Mouse (Mus musculus): ENCODE data around the gene Ppt2. TPM values are rescaled to one million over a fixed set of nuclear protein-coding genes. Genes with fewer than 3 reads are reported as not detected.
A peak's percentile ranks its signal among the peaks of the same experiment; 100 is the strongest.

Gene Ppt2
- total RNA-seq, 2 experiments from 2014 or later = 40.5 to 42.2 TPM

GRCm38 (mm10) chr17:34586796-34587422 is 41.4 kb downstream of the Ppt2 start:
- peak; percentile 92 for DNase-seq
- intact Hi-C loops (cut with DNase I) = loop anchor here (2.0 kb wide), 1 partner anchor 656 kb away; no protein-coding TSS in a partner anchor

GRCm38 (mm10) chr17:34585877-34586771 is 42.2 kb downstream of the Ppt2 start:
- intact Hi-C loops (cut with DNase I) = loop anchor here (2.0 kb wide), 1 partner anchor 657 kb away; no protein-coding TSS in a partner anchor
- DNase-seq = peak; percentile 28
- peak overlapping the region; percentile 95 for H3K4me3 ChIP-seq
- no peak for TF ChIP-seq CTCF (IDR thresholded peaks at IDR 0.05)
- peak overlapping the region; percentile 99 for H3K27ac ChIP-seq

More at GRCm38 (mm10) chr17:34586796-34587422, 41.4 kb downstream of the Ppt2 start:
- TF ChIP-seq CTCF (IDR thresholded peaks at IDR 0.05) = no peak
- peak overlapping the region; percentile 99 for H3K27ac ChIP-seq
- H3K4me3 ChIP-seq = peak overlapping the region; percentile 95

- H3K4me3 ChIP-seq = no peak overlapping the region
- no peak overlapping the region for H3K27ac ChIP-seq
- DNase-seq = peak; percentile 17
- TF ChIP-seq CTCF (IDR thresholded peaks at IDR 0.05) = no peak
- intact Hi-C loops (cut with DNase I) = no loop called here
Measured at GRCm38 (mm10) chr17:34585121-34585520, 43.2 kb downstream of the Ppt2 start.

GRCm38 (mm10) chr17:34583819-34584218 is 44.5 kb downstream of the Ppt2 start:
- H3K27ac ChIP-seq = no peak overlapping the region
- no peak for TF ChIP-seq CTCF (IDR thresholded peaks at IDR 0.05)
- no peak for DNase-seq
- no peak overlapping the region for H3K4me3 ChIP-seq
- intact Hi-C loops (cut with DNase I) = no loop called here

- H3K4me3 ChIP-seq = no peak overlapping the region
- TF ChIP-seq CTCF (IDR thresholded peaks at IDR 0.05) = no peak
- DNase-seq = peak; percentile 50
- intact Hi-C loops (cut with DNase I) = no loop called here
- H3K27ac ChIP-seq = no peak overlapping the region
Measured at GRCm38 (mm10) chr17:34583397-34583796, 44.9 kb downstream of the Ppt2 start.

- no peak overlapping the region for H3K4me3 ChIP-seq
- TF ChIP-seq CTCF (IDR thresholded peaks at IDR 0.05) = no peak
- DNase-seq = no peak
- intact Hi-C loops (cut with DNase I) = no loop called here
- H3K27ac ChIP-seq = no peak overlapping the region
Measured at GRCm38 (mm10) chr17:34582528-34582927, 45.8 kb downstream of the Ppt2 start.

- intact Hi-C loops (cut with DNase I) = no loop called here
- DNase-seq = no peak
- no peak for TF ChIP-seq CTCF (IDR thresholded peaks at IDR 0.05)
- Histone ChIP-seq H3K27ac (no peak overlapping the region), H3K4me3 (no peak overlapping the region)
Measured at GRCm38 (mm10) chr17:34578070-34578469, 50.2 kb downstream of the Ppt2 start.

- no peak overlapping the region for H3K4me3 ChIP-seq
- intact Hi-C loops (cut with DNase I) = no loop called here
- TF ChIP-seq CTCF (IDR thresholded peaks at IDR 0.05) = no peak
- DNase-seq = no peak
- H3K27ac ChIP-seq = no peak overlapping the region
Measured at GRCm38 (mm10) chr17:34576577-34576976, 51.7 kb downstream of the Ppt2 start.

GRCm38 (mm10) chr17:34572361-34572760 is 55.9 kb downstream of the Ppt2 start:
- H3K4me3 ChIP-seq = no peak overlapping the region
- intact Hi-C loops (cut with DNase I) = loop anchor here (5.0 kb wide), 1 partner anchor 45 kb away; the partner anchor contains the start of gene Egfl8
- DNase-seq = no peak
- no peak overlapping the region for H3K27ac ChIP-seq
- no peak for TF ChIP-seq CTCF (IDR thresholded peaks at IDR 0.05)

GRCm38 (mm10) chr17:34571875-34572274 is 56.4 kb downstream of the Ppt2 start:
- H3K27ac ChIP-seq = no peak overlapping the region
- TF ChIP-seq CTCF (IDR thresholded peaks at IDR 0.05) = peak; percentile 69
- H3K4me3 ChIP-seq = no peak overlapping the region
- no peak for DNase-seq
- intact Hi-C loops (cut with DNase I) = loop anchor here (5.0 kb wide), 1 partner anchor 45 kb away; the partner anchor contains the start of gene Egfl8

GRCm38 (mm10) chr17:34569919-34570318 is 58.4 kb downstream of the Ppt2 start:
- TF ChIP-seq CTCF (IDR thresholded peaks at IDR 0.05) = no peak
- intact Hi-C loops (cut with DNase I) = loop anchor here (5.0 kb wide), 1 partner anchor 47 kb away; the partner anchor contains the start of gene Egfl8

GRCm38 (mm10) chr17:34568421-34568820 is 59.9 kb downstream of the Ppt2 start:
- TF ChIP-seq CTCF (IDR thresholded peaks at IDR 0.05) = no peak

More at GRCm38 (mm10) chr17:34569919-34570318, 58.4 kb downstream of the Ppt2 start:
- DNase-seq = no peak
- Histone ChIP-seq H3K27ac (no peak overlapping the region), H3K4me3 (no peak overlapping the region)

GRCm38 (mm10) chr17:34567311-34567710 is 61.0 kb downstream of the Ppt2 start:
- intact Hi-C loops (cut with DNase I) = no loop called here
- TF ChIP-seq CTCF (IDR thresholded peaks at IDR 0.05) = no peak
- Histone ChIP-seq H3K4me3 (no peak overlapping the region), H3K27ac (no peak overlapping the region)
- DNase-seq = no peak

More at GRCm38 (mm10) chr17:34568421-34568820, 59.9 kb downstream of the Ppt2 start:
- Histone ChIP-seq H3K27ac (no peak overlapping the region), H3K4me3 (no peak overlapping the region)
- no peak for DNase-seq
- intact Hi-C loops (cut with DNase I) = no loop called here

Other genes starting within 250 kb of the Ppt2 start
- under 1 TPM in 1 of 2 experiments, not detected in 1; 0.43 TPM for gene BC051142, start 229.7 kb downstream of the Ppt2 start, total RNA-seq (2021)
- gene Btnl4, start 151.2 kb downstream of the Ppt2 start, total RNA-seq (2021) = not detected
- gene Btnl6, start 111.2 kb downstream of the Ppt2 start, total RNA-seq (2021) = not detected
- gene Notch4, start 64.2 kb downstream of the Ppt2 start, total RNA-seq (2021) = 10 to 100 TPM; 10.5 to 11.4 TPM
- 1 to 10 TPM; 1.8 to 2.4 TPM for gene Gpsm3, start 38.7 kb downstream of the Ppt2 start, total RNA-seq (2021)
- 10 to 100 TPM; 14.0 to 14.6 TPM for gene Pbx2, start 37.2 kb downstream of the Ppt2 start, total RNA-seq (2021)
- under 1 TPM in 1 of 2 experiments, not detected in 1; 0.31 TPM for gene Ager, start 30.6 kb downstream of the Ppt2 start, total RNA-seq (2021)
- gene Rnf5, start 24.8 kb downstream of the Ppt2 start, total RNA-seq (2021) = 10 to 100 TPM; 16.8 to 24.0 TPM
- gene Agpat1, start 24.2 kb downstream of the Ppt2 start, total RNA-seq (2021) = 10 to 100 TPM; 75.6 to 75.7 TPM
- 1 to 10 TPM; 1.5 to 1.9 TPM for gene Egfl8, start 12.5 kb downstream of the Ppt2 start, total RNA-seq (2021)
- gene Prrt1, start 1.0 kb upstream of the Ppt2 start, total RNA-seq (2021) = under 1 TPM; 0.28 to 0.36 TPM
- gene Fkbpl, start 16.3 kb upstream of the Ppt2 start, total RNA-seq (2021) = 1 to 10 TPM; 4.5 to 9.3 TPM
- 1 to 10 TPM; 7.1 to 9.1 TPM for gene Atf6b, start 18.6 kb upstream of the Ppt2 start, total RNA-seq (2021)
- 10 to 100 TPM; 30.7 to 41.6 TPM for gene Tnxb, start 42.0 kb upstream of the Ppt2 start, total RNA-seq (2021)
- 1 to 10 TPM; 2.4 to 3.4 TPM for gene C4b, start 115.4 kb upstream of the Ppt2 start, total RNA-seq (2021)
- gene Cyp21a1, start 176.1 kb upstream of the Ppt2 start, total RNA-seq (2021) = not detected
- gene Stk19, start 208.4 kb upstream of the Ppt2 start, total RNA-seq (2021) = 1 to 10 TPM; 7.3 to 7.7 TPM
- gene Dxo, start 208.5 kb upstream of the Ppt2 start, total RNA-seq (2021) = 10 to 100 TPM in 1 of 2 experiments, 1 to 10 TPM in 1; 10.0 to 11.4 TPM
- gene Skiv2l, start 221.7 kb upstream of the Ppt2 start, total RNA-seq (2021) = 10 to 100 TPM; 19.0 to 24.6 TPM
- gene Nelfe, start 221.9 kb upstream of the Ppt2 start, total RNA-seq (2021) = 10 to 100 TPM in 1 of 2 experiments, 1 to 10 TPM in 1; 9.4 to 10.8 TPM
- 1 to 10 TPM; 1.9 to 2.0 TPM for gene Cfb, start 234.0 kb upstream of the Ppt2 start, total RNA-seq (2021)